Mouse (Mus musculus) gastrocnemius, postnatal 4 days (tissue): ENCODE measurements at regions not wholly inside any gene's neighbourhood (a gene's known extent, or its start where the extent isn't known, plus 50 kb on each side); places are given as distances from the start of the nearest gene placed in this dataset.
"Not testable (repeated sequence)": the region's sequence is repeated elsewhere in the genome, so short reads cannot be mapped to it uniquely, and the experiment has no call there.

Experiments used
- DNase-seq, 2 experiments: peaks; one replicate each; pipeline ENCODE4 v3.0.0; 2021 to 2022; ENCODE audit warnings: low spot score in 2 of 2, mixed read lengths in 2 of 2

DNA sequence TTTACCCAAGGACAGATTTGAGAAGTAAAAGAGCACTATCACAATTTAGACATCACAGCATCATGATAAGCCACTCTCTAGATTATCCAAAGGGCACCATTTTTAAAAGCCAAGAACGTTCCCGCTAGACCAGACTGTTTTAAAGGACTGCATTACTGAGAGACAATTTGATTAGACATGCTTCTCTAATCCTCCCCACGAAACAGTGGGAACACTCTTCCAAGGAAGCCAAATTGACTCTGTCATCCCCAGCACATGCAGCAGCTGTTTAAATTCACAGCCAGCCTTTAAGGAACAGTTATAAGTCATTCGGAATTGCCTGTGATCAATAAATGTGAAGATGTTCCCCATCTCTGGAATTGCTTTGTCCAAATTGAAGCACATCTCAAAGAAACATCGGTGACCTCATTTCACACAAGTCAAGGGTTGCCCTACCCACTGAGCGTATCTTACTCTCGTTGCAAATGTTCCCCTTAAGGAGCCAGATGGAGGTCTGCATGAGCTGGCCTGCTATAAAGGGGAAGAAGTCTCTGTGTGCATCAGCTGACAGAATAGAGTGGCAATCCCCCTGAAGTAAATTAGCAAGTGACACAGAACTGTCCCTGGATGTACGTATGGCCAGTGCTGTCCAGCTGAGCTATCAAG is 393.2 kb downstream of the Pid1 start:
- DNase-seq, result no peak

DNA sequence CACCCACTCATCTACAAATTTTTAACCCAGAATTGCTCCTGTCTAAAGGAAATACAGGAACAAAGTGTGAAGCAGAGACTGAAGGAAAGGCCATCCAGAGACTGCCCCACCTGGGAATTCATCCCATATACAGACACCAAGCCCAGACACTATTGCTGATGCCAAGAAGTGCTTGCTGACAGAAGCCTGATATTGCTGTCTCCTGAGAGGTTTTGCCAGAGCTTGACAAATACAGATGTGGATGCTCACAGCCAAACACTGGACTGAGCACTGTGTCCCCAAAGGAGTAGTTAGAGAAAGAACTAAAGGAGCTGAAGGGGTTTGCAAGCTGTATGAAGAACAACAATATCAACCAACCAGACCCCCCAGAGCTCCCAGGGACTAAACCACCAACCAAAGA is 399.3 kb downstream of the Pid1 start:
- DNase-seq, result not testable (repeated sequence)

DNA sequence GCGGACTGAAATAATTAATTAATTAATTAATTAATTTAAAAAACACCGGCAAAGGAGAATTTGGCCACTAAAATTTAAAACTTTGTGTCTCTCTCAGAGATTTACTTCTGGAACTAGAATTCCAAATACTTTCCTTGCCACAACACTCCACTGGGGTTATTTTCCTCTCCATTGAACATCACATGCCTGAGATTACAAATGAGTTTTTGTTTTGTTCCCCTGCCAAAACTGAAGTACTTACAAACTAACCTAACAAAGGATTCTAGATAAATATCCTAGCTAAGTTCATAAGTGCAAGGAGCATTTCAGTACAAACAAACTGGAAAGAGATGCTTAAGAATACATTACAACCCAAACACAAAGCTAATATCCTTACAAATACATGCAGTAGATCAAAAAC is 402.2 kb downstream of the Pid1 start:
- DNase-seq, result no peak

DNA sequence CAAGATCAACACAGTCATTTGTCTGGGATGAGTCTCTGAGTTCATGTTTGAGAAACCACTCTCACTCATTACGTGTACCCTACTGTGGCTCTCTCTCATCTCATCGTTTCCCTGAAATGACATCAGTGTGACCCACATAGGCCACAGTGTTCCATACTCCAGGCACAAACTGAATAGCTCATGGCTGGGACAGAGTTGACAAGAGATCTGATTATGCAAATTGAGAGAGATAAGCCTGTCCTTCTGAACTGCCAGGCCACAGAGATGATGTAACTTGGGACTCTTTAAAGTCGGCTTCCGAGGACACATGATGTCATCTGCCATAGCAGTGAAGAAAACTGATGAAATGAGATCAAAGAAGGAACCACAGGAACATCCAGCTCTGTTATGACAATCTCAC is 404.2 kb downstream of the Pid1 start:
- no peak for DNase-seq

DNA sequence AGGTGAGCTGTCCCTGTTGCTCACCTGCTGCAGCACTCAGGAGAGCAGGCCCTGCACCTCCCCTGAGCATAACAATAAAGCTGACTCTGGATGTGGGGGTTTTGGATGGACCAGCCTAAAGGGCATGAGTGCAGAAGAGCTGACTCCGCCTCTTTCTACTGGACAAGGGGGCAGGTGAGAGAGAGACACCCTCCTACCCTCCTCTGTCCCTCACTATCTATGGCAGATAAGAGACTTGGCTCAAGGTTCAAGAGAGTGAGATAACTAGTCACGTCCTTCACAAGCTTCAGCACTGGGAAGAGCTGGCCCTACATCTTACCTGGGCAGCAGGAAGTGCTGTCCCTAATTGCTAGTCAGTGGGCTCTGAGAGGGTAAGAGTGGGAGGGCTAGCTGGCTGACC is 441.1 kb downstream of the Pid1 start:
- DNase-seq, result no peak

DNA sequence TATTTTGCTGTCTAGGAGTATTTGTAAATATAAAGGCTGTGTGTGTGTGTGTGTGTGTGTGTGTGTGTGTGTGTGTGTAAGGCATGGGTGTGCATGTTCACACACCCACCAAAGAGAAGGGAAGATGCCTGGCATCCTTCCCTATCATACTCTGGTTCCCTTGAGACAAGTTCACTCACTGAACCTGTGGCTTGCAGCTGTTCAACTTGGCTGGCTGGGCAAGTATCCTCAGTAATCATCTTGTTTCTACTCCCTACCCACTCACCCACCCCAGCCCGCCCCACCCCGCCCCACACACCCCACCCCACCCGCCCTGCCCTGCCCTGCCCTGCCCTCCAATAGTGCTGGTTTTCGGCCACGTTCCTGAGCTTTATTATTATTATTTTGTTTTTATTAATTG is 448.5 kb downstream of the Pid1 start:
- no peak for DNase-seq

DNA sequence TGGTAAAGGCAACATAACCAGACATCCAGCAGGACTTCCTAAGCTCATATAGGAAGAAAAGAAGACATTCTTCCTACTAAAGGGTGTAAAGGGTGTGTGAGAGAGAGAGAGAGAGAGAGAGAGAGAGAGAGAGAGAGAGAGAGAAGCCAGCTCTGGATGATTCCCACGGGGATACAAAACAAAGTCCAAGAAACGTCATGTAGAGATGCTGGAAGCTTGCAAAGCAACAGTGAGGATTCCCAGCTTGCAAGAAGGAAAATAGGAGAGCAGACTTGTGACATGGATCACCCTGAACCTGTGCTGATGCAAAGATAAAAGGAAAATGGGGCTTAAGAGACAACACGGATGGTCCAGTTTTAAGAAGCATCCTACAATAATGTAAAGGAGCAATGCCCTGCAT is 456.6 kb downstream of the Pid1 start:
- DNase-seq, result no peak

DNA sequence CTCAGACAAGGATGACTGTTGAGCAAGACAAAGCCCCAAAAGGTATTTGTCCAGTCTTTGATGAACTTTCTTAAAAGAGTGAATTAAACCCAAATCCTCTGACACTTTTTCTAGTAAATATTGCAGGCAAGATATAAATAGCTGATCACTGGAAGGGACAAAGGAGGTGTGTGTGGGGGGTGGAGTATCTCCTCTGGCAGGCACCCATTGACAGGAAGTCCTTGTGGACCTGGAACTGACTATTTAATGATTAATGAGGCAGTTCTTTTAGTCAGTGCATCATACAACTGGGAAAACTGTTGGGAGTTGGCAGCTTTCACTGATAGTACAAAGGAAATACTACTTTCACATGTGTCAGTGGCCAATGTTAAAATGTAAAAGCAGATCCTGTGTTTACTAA is 457.1 kb downstream of the Pid1 start:
- no peak for DNase-seq

DNA sequence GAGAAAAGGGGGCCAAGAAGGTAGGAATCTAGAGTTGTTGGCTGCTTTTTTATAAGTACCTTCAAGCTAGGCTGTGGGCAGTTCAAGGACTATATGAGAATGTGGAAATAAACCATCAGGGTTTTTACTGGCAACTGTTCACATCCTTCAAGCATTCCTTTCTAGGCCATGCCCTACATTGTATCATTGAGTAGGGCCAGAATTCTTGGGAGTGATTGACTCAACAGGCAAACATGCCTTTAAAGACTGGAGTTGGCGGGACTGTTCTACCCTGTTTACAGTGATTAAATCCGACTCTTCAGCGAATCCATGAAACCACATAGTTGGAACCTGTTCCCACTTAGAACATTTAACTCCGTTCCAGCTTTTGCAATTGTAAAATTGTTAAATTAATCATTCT is 463.8 kb downstream of the Pid1 start:
- DNase-seq, result no peak

DNA sequence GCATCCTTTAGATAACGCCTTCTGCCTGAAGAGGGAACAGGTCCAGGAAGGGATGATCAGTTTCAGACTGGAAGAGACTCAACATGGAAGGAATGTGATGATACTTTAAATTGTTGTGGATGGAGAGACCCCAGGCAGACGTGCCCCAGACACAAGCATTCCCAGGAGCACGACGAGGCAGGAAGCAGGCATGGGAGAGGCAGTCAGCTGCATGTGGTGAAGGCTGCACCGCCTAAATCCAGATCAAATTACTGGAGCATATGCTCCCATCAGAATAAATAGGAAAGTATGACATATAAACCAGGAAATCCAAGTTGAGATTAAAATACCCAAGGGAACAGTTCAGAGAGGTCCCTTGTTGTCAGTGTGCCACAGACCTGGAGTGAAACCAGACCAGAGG is 467.3 kb downstream of the Pid1 start:
- peak in 1 of 2 experiments; percentile 22 for DNase-seq

DNA sequence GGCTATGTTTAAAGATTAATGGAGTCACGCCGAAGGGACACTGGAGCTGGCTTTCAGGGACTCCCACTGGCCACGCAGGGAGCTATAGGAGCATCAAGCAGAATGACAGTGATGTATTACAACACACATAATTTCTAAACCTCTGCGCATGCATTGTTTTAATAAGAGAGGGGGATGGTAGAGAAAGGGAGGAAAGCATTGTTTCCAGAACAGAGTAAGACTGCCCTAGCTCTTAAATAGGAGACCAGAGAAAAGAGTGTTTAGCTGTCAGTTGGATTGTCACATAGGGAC is 471.1 kb upstream of the Sphkap start:
- DNase-seq, result no peak

DNA sequence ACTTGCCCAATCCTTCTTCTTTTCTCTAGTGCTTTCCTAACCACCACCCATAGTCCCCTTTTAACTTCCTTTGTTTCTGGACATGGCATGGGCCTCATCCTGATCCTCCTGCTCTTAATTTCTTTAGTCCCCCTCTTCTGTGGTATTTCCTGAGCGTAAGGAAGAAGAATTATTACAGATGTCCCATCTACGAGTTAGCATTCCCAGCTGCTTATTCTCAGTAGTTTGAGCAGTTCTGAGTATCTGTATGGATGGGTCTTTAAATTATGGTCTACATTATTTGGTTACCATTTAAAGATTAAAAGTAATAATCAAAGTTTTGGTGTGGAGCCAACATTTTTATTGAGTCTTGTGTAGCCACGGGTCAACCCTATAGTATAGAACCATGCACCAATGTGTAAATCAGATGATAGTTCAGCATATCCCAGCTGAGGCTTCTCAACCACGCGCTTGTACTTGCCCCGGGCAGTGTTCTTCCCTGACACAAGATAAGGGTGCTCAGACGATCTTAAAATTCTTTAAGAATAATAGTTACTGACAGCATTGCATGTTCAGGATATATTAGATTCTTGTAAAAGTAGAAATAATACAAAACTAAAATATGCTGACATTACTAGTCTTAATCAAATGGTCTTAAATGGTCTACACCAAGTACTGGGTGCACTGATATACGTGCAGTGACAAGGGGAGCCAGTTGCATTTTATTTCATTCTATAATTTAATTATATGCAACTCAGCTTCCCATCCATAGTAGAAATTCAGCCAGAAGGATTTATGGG is 470.5 kb upstream of the Sphkap start:
- no peak for DNase-seq

DNA sequence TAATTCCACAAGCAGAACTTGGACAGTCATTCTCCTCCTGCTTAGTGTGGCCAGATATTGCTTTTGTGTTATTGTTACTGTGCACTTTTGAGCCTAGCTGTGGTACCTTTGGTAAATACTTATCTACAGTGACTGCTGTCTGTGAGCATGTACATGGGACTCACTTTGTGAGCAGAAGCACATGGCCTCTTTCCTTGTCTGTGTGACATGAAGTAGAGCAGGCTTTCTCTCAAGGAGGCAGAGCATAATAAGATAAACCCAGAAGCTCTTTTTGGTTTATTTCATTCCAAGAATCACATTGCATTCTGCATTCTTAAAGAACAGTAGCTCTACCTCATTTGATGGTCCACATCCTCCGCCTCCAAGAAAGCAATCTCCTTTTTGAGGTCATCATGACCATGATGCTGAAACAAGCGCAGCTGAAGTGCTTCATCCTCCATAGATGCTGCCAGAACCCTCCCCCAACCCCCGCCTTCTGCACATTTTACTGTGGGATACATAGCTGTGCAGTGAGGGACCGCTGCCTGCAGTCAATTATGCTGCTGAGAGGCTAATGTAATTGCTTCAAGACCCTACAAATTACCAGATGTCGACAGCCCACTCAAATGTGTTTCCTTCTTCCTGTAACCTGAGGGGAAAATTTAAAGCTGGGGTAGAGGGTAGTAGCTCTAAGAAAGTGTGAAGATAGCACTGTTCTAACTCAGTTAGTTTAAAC is 463.0 kb upstream of the Sphkap start:
- DNase-seq, result peak in 1 of 2 experiments; percentile 17

DNA sequence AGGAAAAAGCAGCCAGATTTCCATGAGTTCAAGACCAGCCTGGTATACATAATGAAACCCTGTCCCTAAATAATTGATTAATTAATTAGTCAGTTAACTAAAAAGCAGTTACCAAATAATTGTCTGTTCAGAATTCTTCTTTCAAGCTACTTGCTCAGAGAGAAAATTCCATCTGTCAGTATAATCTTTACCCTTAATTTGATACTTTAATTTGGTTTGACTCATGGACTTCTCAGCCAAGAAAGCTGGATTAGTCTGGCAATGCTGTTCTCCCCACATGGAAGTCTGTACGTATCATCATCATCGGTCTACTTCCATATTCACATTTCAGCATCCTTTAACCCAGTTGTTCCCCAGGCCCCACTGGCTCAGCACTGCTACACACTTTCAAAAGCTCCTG is 461.0 kb upstream of the Sphkap start:
- no peak for DNase-seq

DNA sequence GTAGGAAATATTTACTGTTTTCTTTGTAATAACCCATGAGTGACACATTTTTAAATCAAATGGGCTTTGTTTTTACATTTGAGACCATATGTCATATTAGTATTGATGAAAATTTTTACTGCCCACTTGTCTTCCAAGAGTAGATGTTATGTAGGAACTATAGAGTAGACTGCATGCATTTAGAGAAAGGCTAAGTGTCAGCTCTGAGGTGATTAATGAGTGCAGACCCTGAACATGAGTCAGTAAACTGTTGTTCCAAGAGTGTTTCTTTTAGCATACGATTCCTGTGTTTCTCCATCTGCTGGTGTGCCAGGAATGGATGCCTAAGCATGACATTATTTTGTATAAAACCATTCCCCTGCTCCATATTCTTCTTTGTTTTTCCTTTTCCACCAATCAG is 454.5 kb upstream of the Sphkap start:
- DNase-seq, result no peak

DNA sequence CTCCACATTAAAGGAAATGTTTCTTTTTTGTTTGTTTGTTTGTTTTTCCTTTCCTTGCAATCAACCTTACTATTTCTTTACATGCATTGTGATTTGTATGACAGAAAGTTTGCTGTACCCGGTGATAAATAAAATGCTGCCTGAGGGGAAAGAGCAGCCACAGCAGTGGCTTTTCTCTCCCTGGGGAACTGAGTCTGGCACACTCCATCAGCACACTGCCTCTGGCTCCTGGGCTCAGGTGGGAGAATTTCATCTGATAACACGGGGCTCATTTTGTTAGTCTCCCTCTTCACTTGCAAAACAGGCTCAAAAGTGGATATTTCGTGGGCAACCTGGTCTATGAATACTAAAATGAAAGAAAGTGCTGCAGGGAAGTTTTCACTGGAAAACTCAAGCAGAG is 454.1 kb upstream of the Sphkap start:
- no peak for DNase-seq

DNA sequence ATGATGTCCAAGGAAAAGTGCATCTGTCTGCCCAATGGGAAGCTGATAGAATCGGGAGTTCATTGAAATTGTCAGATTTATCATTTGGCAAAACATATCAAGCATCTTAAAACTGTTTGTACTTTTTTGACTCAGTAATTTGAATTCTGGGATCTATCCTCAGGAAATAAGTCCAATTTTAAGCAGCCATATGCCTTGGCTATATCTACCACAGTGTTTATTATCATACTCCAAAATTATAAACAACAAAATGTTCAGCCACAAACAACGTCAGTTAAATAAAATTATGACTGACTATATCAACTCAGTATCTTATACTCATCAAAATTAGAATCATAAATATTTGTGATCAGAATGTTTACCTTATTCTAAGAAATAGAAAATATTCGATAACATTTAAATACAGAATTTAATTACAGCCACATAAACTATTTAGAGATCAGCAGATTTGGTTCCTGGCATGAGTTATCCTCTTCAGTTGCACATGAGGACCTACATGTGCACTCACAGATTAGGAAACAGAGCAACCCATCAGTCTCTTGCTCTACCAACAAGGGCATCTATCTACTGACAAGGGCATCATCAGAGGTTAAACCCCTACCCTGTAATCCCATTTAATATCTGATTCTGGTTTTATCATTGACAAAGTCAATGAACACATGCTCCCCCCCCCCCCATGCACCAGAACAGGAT is 451.9 kb upstream of the Sphkap start:
- no peak for DNase-seq

DNA sequence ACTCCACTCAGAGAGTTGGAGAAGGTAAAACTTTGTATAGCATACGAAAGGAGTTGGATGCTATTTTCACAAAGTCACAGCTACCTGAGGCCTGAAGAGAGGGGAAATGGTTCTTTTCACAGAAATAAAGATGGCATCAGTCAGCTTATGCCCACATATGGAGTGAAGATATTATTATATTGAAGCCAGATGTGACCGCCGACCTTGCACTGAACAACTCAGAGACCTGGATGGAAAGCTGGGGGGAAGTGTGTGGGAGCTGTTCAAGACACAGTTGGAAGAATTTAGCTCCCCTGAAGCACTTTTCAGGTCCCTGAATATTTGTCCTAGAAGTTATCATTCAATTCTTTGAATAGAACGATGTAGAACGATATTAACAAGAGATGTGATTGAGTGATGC is 446.0 kb upstream of the Sphkap start:
- no peak for DNase-seq

DNA sequence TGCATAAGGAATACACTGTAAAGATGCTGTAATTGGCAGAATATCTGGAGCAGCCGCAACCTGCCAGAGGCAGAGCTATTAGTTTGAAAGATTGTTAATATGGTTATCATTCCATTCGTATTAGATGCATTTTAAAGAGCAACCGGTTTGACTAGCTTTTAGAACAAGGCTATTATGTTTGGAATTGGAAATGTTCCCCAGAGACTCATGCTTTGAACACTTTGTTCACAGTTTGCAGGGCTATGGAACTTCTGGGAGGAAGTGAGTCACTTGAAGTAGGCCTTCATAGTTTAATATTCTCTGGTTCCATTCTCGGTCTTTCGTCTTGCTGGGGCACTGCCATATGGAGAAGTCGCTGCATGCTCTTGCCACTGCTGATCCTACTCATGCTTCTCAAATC is 443.1 kb upstream of the Sphkap start:
- no peak for DNase-seq

DNA sequence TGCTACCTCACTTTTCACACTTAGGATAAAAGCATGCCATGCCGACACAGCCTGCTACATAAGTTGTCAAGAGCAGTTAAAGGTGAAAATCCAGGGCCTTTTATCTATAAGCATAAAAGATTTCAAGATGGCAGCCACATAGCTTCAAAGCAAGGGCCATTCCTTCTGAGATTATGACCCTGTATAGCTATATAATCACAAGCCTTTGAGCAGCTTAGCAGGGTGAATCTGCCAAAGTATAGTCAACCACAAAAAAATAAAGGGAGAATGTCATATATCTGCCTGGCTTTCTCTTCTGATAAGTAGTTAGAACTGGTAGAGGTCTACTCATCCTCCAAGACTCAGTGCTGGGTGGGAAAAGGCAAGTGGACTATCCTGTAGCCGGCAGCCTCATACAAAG is 440.4 kb upstream of the Sphkap start:
- DNase-seq, result no peak

DNA sequence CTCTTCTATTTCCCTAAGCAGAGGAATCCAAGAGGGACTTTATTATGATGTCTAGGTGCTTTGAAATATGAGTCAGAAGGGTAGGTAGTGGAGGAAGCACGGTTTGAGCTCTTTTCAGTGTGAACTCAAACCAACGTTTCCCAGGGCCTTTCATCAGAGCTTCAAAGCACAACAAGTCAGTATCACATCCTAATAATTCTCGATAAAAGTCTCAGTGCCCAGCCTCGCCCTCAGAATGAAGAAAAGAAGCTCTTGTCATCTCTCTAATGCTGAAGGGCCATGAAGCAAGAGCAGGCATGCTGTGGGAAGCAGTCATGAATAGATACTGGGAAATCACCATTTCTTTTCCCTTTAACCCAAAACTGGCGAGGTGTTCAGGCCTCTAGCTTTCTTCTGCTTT is 440.0 kb upstream of the Sphkap start:
- no peak for DNase-seq

DNA sequence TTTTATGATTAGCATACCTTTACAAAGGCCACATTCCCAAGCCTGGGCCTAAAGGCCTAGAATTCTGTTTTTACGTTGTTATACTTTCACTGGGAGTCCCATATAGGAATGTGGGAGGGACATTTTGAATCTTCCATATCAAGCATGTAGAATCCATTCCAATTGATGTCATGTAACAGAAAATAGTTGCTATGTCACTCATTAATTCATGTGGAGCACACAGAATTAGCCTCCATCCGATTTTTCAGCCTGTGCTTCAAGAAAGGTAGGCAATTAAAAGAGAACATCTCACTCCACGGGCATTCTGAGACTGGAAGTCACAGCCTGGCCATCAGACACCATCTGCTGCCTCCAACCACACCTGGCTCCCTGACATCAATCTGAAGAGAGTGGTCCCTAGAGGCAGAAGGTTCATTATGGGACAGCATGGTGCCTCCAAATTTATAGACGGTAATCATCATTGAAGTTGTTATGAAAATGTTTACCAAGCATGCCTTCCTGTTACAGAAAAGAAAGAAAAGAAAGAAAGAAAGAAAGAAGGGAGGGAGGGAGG is 436.9 kb upstream of the Sphkap start:
- no peak for DNase-seq
